Mouse (Mus musculus): ENCODE data around the gene Cat. TPM values are rescaled to one million over a fixed set of nuclear protein-coding genes. Genes with fewer than 3 reads are reported as not detected.

Cat gene
- polyA plus RNA-seq, 1 experiment from 2014 or later, result 118 TPM

- no peak for ATAC-seq (ENCODE audit: insufficient read depth, low FRiP score)
- no peaks in the 10 kb centered on the region for H3K9me3 ChIP-seq (replicated peaks; ENCODE audit: control insufficient read depth, low read length)
- no peaks in the 10 kb centered on the region for H3K4me1 ChIP-seq (ENCODE audit: control insufficient read depth, insufficient read depth, low read length)
- no peak overlapping the region for H3K4me2 ChIP-seq (ENCODE audit: low read depth, low read length)
- no peak overlapping the region for H3K27ac ChIP-seq (ENCODE audit: low read length)
- no peak overlapping the region for H3K4me3 ChIP-seq (replicated peaks; ENCODE audit: low read length)
- WGBS, result 96% methylated on average over 7 of the region's 7 CpGs
- H3K27me3 ChIP-seq (ENCODE audit: control insufficient read depth, insufficient read depth, low read length), result no peaks in the 10 kb centered on the region
- peaks cover 25% of the 10 kb centered on the region for H3K36me3 ChIP-seq (ENCODE audit: control insufficient read depth, insufficient read depth, low read length)
- H3K9ac ChIP-seq (ENCODE audit: low read length), result no peak overlapping the region
Measured at GRCm38 (mm10) chr2:103455748-103456147, 29.2 kb downstream of the Cat start.

GRCm38 (mm10) chr2:103452550-103452949 is 32.4 kb downstream of the Cat start:
- H3K27me3 ChIP-seq (ENCODE audit: control insufficient read depth, insufficient read depth, low read length), result no peaks in the 10 kb centered on the region
- 82% methylated on average over 5 of the region's 5 CpGs for WGBS
- H3K36me3 ChIP-seq (ENCODE audit: control insufficient read depth, insufficient read depth, low read length), result peaks cover 21% of the 10 kb centered on the region; the same call in 1 of the 2 replicates
- no peak overlapping the region for H3K4me2 ChIP-seq (ENCODE audit: low read depth, low read length)
- no peaks in the 10 kb centered on the region for H3K9me3 ChIP-seq (replicated peaks; ENCODE audit: control insufficient read depth, low read length)
- H3K4me3 ChIP-seq (replicated peaks; ENCODE audit: low read length), result no peak overlapping the region
- no peaks in the 10 kb centered on the region for H3K4me1 ChIP-seq (ENCODE audit: control insufficient read depth, insufficient read depth, low read length)
- no peak overlapping the region for H3K27ac ChIP-seq (ENCODE audit: low read length)
- no peak for ATAC-seq (ENCODE audit: insufficient read depth, low FRiP score)
- no peak overlapping the region for H3K9ac ChIP-seq (ENCODE audit: low read length)

- Histone ChIP-seq H3K27me3 (ENCODE audit: control insufficient read depth, insufficient read depth, low read length) (no peaks in the 10 kb centered on the region), H3K36me3 (ENCODE audit: control insufficient read depth, insufficient read depth, low read length) (0 out of 2 replicates have a peak, but pooled peaks cover 12% of the 10 kb centered on the region), H3K4me3 (replicated peaks; ENCODE audit: low read length) (no peak overlapping the region), H3K9ac (ENCODE audit: low read length) (no peak overlapping the region), H3K27ac (ENCODE audit: low read length) (no peak overlapping the region), H3K4me1 (ENCODE audit: control insufficient read depth, insufficient read depth, low read length) (no peaks in the 10 kb centered on the region), H3K9me3 (replicated peaks; ENCODE audit: control insufficient read depth, low read length) (no peaks in the 10 kb centered on the region), H3K4me2 (ENCODE audit: low read depth, low read length) (no peak overlapping the region)
- no peak for ATAC-seq (ENCODE audit: insufficient read depth, low FRiP score)
- 73% methylated on average over 8 of the region's 8 CpGs for WGBS
Measured at GRCm38 (mm10) chr2:103450267-103450666, 34.7 kb downstream of the Cat start.

DNA sequence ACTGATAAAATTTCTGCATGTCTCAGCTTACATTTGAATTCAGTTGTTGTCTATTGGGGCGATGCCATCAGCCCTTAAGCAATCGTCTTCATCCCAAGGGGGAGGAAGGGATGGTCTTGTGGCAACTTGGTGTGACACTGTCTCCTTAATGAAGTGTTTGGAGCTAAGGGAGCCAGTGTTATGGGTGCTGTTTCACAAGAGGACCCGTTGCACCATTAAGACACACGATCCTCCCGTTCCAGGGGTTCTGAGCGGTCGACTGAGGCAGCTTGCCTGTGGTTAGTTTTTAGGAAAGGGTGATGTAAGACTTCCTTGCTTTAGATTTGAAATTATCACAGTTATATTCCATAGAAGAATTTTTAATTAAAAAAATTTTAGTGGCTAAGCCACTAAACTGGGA is 35.1 kb downstream of the Cat start:
- Histone ChIP-seq H3K9me3 (replicated peaks; ENCODE audit: control insufficient read depth, low read length) (no peaks in the 10 kb centered on the region), H3K4me2 (ENCODE audit: low read depth, low read length) (no peak overlapping the region), H3K27me3 (ENCODE audit: control insufficient read depth, insufficient read depth, low read length) (no peaks in the 10 kb centered on the region), H3K9ac (ENCODE audit: low read length) (no peak overlapping the region), H3K4me1 (ENCODE audit: control insufficient read depth, insufficient read depth, low read length) (no peaks in the 10 kb centered on the region), H3K27ac (ENCODE audit: low read length) (no peak overlapping the region), H3K4me3 (replicated peaks; ENCODE audit: low read length) (no peak overlapping the region), H3K36me3 (ENCODE audit: control insufficient read depth, insufficient read depth, low read length) (0 out of 2 replicates have a peak, but pooled peaks cover 12% of the 10 kb centered on the region)
- no peak for ATAC-seq (ENCODE audit: insufficient read depth, low FRiP score)
- WGBS, result 84% methylated on average over 7 of the region's 7 CpGs

GRCm38 (mm10) chr2:103448947-103449560 is 35.9 kb downstream of the Cat start:
- no peaks in the 10 kb centered on the region for H3K4me1 ChIP-seq (ENCODE audit: control insufficient read depth, insufficient read depth, low read length)
- no peak overlapping the region for H3K4me2 ChIP-seq (ENCODE audit: low read depth, low read length)
- ATAC-seq (ENCODE audit: insufficient read depth, low FRiP score), result no peak
- H3K4me3 ChIP-seq (replicated peaks; ENCODE audit: low read length), result no peak overlapping the region
- no peak overlapping the region for H3K9ac ChIP-seq (ENCODE audit: low read length)
- 36% methylated on average over 14 of the region's 14 CpGs for WGBS
- no peak overlapping the region for H3K27ac ChIP-seq (ENCODE audit: low read length)
- H3K36me3 ChIP-seq (ENCODE audit: control insufficient read depth, insufficient read depth, low read length), result 0 out of 2 replicates have a peak, but pooled peaks cover 12% of the 10 kb centered on the region
- H3K9me3 ChIP-seq (replicated peaks; ENCODE audit: control insufficient read depth, low read length), result no peaks in the 10 kb centered on the region
- H3K27me3 ChIP-seq (ENCODE audit: control insufficient read depth, insufficient read depth, low read length), result no peaks in the 10 kb centered on the region

DNA sequence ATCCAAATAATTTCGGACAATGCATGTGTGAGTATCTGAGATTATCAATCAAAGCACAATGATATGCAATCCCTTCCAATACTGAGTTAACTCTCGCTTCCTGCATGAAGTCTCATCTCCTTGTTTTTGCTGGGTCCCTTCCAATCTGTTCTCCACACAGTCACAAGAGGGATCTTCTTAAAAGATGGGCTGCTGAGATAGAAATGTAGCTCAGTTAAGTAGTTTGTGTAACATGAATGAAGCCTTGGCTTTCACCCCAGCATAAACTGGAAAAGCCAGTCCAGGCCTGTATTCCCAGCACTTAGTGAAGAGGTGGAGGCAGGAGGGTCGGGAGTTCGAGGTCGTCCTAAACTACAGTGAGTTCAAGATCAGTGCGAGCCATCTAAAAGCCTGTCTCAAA is 38.6 kb downstream of the Cat start:
- Histone ChIP-seq H3K4me2 (ENCODE audit: low read depth, low read length) (no peak overlapping the region), H3K36me3 (ENCODE audit: control insufficient read depth, insufficient read depth, low read length) (no peaks in the 10 kb centered on the region), H3K27me3 (ENCODE audit: control insufficient read depth, insufficient read depth, low read length) (no peaks in the 10 kb centered on the region), H3K9me3 (replicated peaks; ENCODE audit: control insufficient read depth, low read length) (no peaks in the 10 kb centered on the region), H3K9ac (ENCODE audit: low read length) (no peak overlapping the region), H3K27ac (ENCODE audit: low read length) (no peak overlapping the region), H3K4me1 (ENCODE audit: control insufficient read depth, insufficient read depth, low read length) (no peaks in the 10 kb centered on the region), H3K4me3 (replicated peaks; ENCODE audit: low read length) (no peak overlapping the region)
- WGBS, result 84% methylated on average over 6 of the region's 6 CpGs
- ATAC-seq (ENCODE audit: insufficient read depth, low FRiP score), result no peak

- Histone ChIP-seq H3K4me2 (ENCODE audit: low read depth, low read length) (no peak overlapping the region), H3K36me3 (ENCODE audit: control insufficient read depth, insufficient read depth, low read length) (no peaks in the 10 kb centered on the region), H3K27ac (ENCODE audit: low read length) (no peak overlapping the region), H3K4me1 (ENCODE audit: control insufficient read depth, insufficient read depth, low read length) (no peaks in the 10 kb centered on the region), H3K9me3 (replicated peaks; ENCODE audit: control insufficient read depth, low read length) (no peaks in the 10 kb centered on the region), H3K27me3 (ENCODE audit: control insufficient read depth, insufficient read depth, low read length) (no peaks in the 10 kb centered on the region), H3K4me3 (replicated peaks; ENCODE audit: low read length) (no peak overlapping the region), H3K9ac (ENCODE audit: low read length) (no peak overlapping the region)
- ATAC-seq (ENCODE audit: insufficient read depth, low FRiP score), result no peak
- WGBS, result 62% methylated on average over 6 of the region's 6 CpGs
Measured at GRCm38 (mm10) chr2:103445776-103446175, 39.2 kb downstream of the Cat start.

- peaks cover 9% of the 10 kb centered on the region; the same call in 1 of the 2 replicates for H3K4me1 ChIP-seq (ENCODE audit: control insufficient read depth, insufficient read depth, low read length)
- H3K4me2 ChIP-seq (ENCODE audit: low read depth, low read length), result peak overlapping the region; percentile 44
- peak overlapping the region; percentile 25; the same call in 1 of the 2 replicates for H3K4me3 ChIP-seq (replicated peaks; ENCODE audit: low read length)
- 4% methylated on average over 12 of the region's 12 CpGs for WGBS
- H3K27ac ChIP-seq (ENCODE audit: low read length), result no peak overlapping the region
- no peaks in the 10 kb centered on the region for H3K27me3 ChIP-seq (ENCODE audit: control insufficient read depth, insufficient read depth, low read length)
- peak overlapping the region; percentile 44 for H3K9ac ChIP-seq (ENCODE audit: low read length)
- 0 out of 2 replicates have a peak, but pooled peaks have one; percentile 26 for ATAC-seq (ENCODE audit: insufficient read depth, low FRiP score)
- H3K9me3 ChIP-seq (replicated peaks; ENCODE audit: control insufficient read depth, low read length), result no peaks in the 10 kb centered on the region
- H3K36me3 ChIP-seq (ENCODE audit: control insufficient read depth, insufficient read depth, low read length), result no peaks in the 10 kb centered on the region
Measured at GRCm38 (mm10) chr2:103439710-103440109, 45.2 kb downstream of the Cat start.

DNA sequence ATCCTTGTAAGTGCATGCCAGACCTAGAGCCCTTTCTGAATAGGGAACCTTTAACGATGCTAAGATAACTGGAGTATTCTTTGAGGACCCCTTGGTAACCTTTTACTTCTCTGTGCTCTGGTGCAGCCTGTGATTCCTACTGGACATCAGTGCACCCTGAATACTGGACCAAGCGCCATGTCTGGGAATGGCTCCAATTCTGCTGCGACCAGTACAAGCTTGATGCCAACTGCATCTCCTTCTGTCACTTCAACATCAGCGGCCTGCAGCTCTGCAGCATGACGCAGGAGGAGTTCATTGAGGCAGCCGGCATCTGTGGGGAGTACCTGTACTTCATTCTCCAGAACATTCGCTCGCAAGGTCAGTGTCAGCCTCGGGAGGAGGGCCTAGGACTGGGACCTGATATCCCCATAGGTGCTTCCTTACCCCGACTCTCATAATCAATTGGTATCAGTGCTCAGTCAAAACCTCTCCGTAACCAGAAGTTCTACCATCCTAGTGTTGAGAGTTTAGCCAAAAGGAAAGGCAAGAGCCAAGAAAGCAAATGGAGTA is 45.8 kb downstream of the Cat start:
- H3K4me3 ChIP-seq (replicated peaks; ENCODE audit: low read length), result no peak overlapping the region
- WGBS, result 92% methylated on average over 11 of the region's 11 CpGs
- H3K9ac ChIP-seq (ENCODE audit: low read length), result no peak overlapping the region
- no peaks in the 10 kb centered on the region for H3K36me3 ChIP-seq (ENCODE audit: control insufficient read depth, insufficient read depth, low read length)
- no peak overlapping the region for H3K27ac ChIP-seq (ENCODE audit: low read length)
- no peaks in the 10 kb centered on the region for H3K9me3 ChIP-seq (replicated peaks; ENCODE audit: control insufficient read depth, low read length)
- no peak for ATAC-seq (ENCODE audit: insufficient read depth, low FRiP score)
- no peak overlapping the region for H3K4me2 ChIP-seq (ENCODE audit: low read depth, low read length)
- H3K4me1 ChIP-seq (ENCODE audit: control insufficient read depth, insufficient read depth, low read length), result peaks cover 9% of the 10 kb centered on the region; the same call in 1 of the 2 replicates
- H3K27me3 ChIP-seq (ENCODE audit: control insufficient read depth, insufficient read depth, low read length), result no peaks in the 10 kb centered on the region

Measured in stomach, embryonic 16.5 days (tissue).